Mouse (Mus musculus) stomach, postnatal 0 days (tissue): ENCODE measurements around the gene Gm28539.

ENCODE experiments used
- CTCF ChIP-seq: IDR thresholded peaks from 2 replicates; pipeline ENCODE4 v1.5.1; 2016; ENCODE audit warnings: antibody characterized with exemption, low read depth, mild to moderate bottlenecking, moderate library complexity
- EP300 ChIP-seq: optimal IDR thresholded peaks from 2 replicates; pipeline ENCODE3; 2016; ENCODE audit warnings: antibody characterized with exemption

DNA sequence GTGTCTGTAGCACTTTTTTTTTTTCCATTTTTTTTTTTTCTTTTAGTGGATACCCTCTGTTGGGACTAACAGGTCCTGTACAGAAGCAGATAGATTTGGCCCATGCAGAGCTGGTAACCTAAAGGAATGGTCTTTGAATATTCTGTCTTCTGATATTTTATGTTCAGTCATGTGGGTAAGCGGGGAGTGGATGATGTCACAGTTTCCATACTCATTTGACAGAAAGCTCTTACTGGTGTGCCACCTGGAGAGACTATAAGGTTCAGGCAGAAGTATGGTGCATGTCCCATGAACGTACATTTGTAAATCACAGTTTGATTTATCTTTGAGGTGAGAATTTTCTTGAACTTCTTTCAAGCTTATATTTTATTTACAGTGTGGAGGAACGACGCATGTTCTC is 79.7 kb downstream of the Gm28539 start:
- TF ChIP-seq CTCF: no peak
- TF ChIP-seq EP300: no peak
